Comparison of ENCODE assay signal across 9 mouse cellular contexts in genomic region chr7:43883547-43883946, GRCm38 (mm10). TPM values are rescaled to one million over a fixed set of nuclear protein-coding genes. Genes with fewer than 3 reads are reported as not detected.
A peak's percentile ranks its signal among the peaks of the same experiment; 100 is the strongest.
DNase-seq lines count a peak whose midpoint lies in the region; ATAC-seq lines count a peak whose summit lies in the region.
"Had no signal": no experiment of that assay in that cellular context is flagged by ENCODE, and none has a peak within 500 bp of the region (broad histone marks: within the 10 kb centered on the region; RNA-seq: fewer than 3 reads in every experiment).

No protein-coding gene starts in this region.

- H3K4me3 ChIP-seq in embryonic facial prominence, embryonic 11.5 days (ENCODE audit: low read depth, low read length): no peak overlapping the region
- H3K4me3 ChIP-seq in kidney, embryonic 14.5 days (ENCODE audit: low read length): no peak overlapping the region
- H3K4me3 ChIP-seq in liver, embryonic 11.5 days (ENCODE audit: low read depth, low read length): no peak overlapping the region
- peak overlapping the region; percentile 8; the same call in 1 of the 2 replicates for H3K4me3 ChIP-seq in neural tube, embryonic 12.5 days

- peak; percentile 33 for DNase-seq in CD4-positive helper T cell, adult 2 months (ENCODE audit: low read depth, low spot score)
- DNase-seq in R1 (ENCODE audit: low read depth, low spot score) (peak; percentile 63), adipocyte (ENCODE audit: low spot score) (no peak)
- peak; percentile 71 for DNase-seq in embryonic facial prominence, embryonic 11.5 days (ENCODE audit: low spot score)
- peak; percentile 26 for DNase-seq in heart, adult 8-10 months (ENCODE audit: low spot score)
- DNase-seq in liver, embryonic 11.5 days (ENCODE audit: low spot score): peak; percentile 37

- no peak overlapping the region for H3K9ac ChIP-seq in embryonic facial prominence, embryonic 11.5 days (replicated peaks; ENCODE audit: low read length)
- H3K9ac ChIP-seq in kidney, embryonic 14.5 days (ENCODE audit: low read depth, low read length): no peak overlapping the region; the same call in 1 of the 2 replicates
- no peak overlapping the region for H3K9ac ChIP-seq in liver, embryonic 11.5 days (ENCODE audit: low read depth, low read length)
- no peak overlapping the region for H3K9ac ChIP-seq in neural tube, embryonic 12.5 days

- ATAC-seq in embryonic facial prominence, embryonic 11.5 days (replicated peaks; ENCODE audit: insufficient number of reproducible peaks, low FRiP score, low TSS enrichment, low read depth): no peak; the same call in 1 of the 2 replicates
- ATAC-seq in kidney, embryonic 14.5 days (ENCODE audit: low FRiP score, low TSS enrichment): peak; percentile 51
- no peak for ATAC-seq in liver, embryonic 11.5 days (replicated peaks; ENCODE audit: low FRiP score)
- peak; percentile 66 for ATAC-seq in neural tube, embryonic 12.5 days (ENCODE audit: low FRiP score, low read depth)

- WGBS in embryonic facial prominence, embryonic 11.5 days: 8% methylated on average over 14 of the region's 14 CpGs
- 11% methylated on average over 14 of the region's 14 CpGs for WGBS in kidney, embryonic 14.5 days
- 12% methylated on average over 14 of the region's 14 CpGs for WGBS in liver, embryonic 11.5 days
- WGBS in neural tube, embryonic 12.5 days: 16% methylated on average over 14 of the region's 14 CpGs

- no peaks in the 10 kb centered on the region for H3K36me3 ChIP-seq in embryonic facial prominence, embryonic 11.5 days (replicated peaks; ENCODE audit: control insufficient read depth, insufficient read depth, low read depth, low read length)
- H3K36me3 ChIP-seq in kidney, embryonic 14.5 days (ENCODE audit: control insufficient read depth, insufficient read depth, low read length): no peaks in the 10 kb centered on the region
- H3K36me3 ChIP-seq in liver, embryonic 11.5 days (ENCODE audit: control insufficient read depth, insufficient read depth, low read length): no peaks in the 10 kb centered on the region
- H3K36me3 ChIP-seq in neural tube, embryonic 12.5 days: no peaks in the 10 kb centered on the region

- H3K27me3 ChIP-seq in embryonic facial prominence, embryonic 11.5 days (ENCODE audit: control insufficient read depth, insufficient read depth, low read length): no peaks in the 10 kb centered on the region
- H3K27me3 ChIP-seq in kidney, embryonic 14.5 days (ENCODE audit: control insufficient read depth, insufficient read depth, low read length): no peaks in the 10 kb centered on the region
- H3K27me3 ChIP-seq in liver, embryonic 11.5 days (replicated peaks; ENCODE audit: control insufficient read depth, insufficient read depth, low read length): no peaks in the 10 kb centered on the region; the same call in 1 of the 2 replicates
- H3K27me3 ChIP-seq in neural tube, embryonic 12.5 days (replicated peaks): no peaks in the 10 kb centered on the region

- peak overlapping the region; percentile 13; the same call in 1 of the 2 replicates for H3K4me2 ChIP-seq in embryonic facial prominence, embryonic 11.5 days (ENCODE audit: low read depth, low read length)
- H3K4me2 ChIP-seq in kidney, embryonic 14.5 days (replicated peaks; ENCODE audit: low read depth, low read length): no peak overlapping the region
- no peak overlapping the region for H3K4me2 ChIP-seq in liver, embryonic 11.5 days
- peak overlapping the region; percentile 44 for H3K4me2 ChIP-seq in neural tube, embryonic 12.5 days (replicated peaks)

- H3K4me1 ChIP-seq in embryonic facial prominence, embryonic 11.5 days (ENCODE audit: control insufficient read depth, insufficient read depth, low read length): no peaks in the 10 kb centered on the region
- H3K4me1 ChIP-seq in kidney, embryonic 14.5 days (ENCODE audit: control insufficient read depth, insufficient read depth, low read length): no peaks in the 10 kb centered on the region
- no peaks in the 10 kb centered on the region for H3K4me1 ChIP-seq in liver, embryonic 11.5 days (replicated peaks; ENCODE audit: control insufficient read depth, insufficient read depth, low read length)
- H3K4me1 ChIP-seq in neural tube, embryonic 12.5 days: no peaks in the 10 kb centered on the region

- no peak overlapping the region for H3K27ac ChIP-seq in embryonic facial prominence, embryonic 11.5 days (replicated peaks; ENCODE audit: low read depth, low read length)
- H3K27ac ChIP-seq in kidney, embryonic 14.5 days (ENCODE audit: low read depth, low read length): no peak overlapping the region
- no peak overlapping the region for H3K27ac ChIP-seq in liver, embryonic 11.5 days (ENCODE audit: low read depth, low read length)
- H3K27ac ChIP-seq in neural tube, embryonic 12.5 days: no peak overlapping the region

- no peaks in the 10 kb centered on the region for H3K9me3 ChIP-seq in embryonic facial prominence, embryonic 11.5 days (replicated peaks; ENCODE audit: control insufficient read depth, low read length)
- H3K9me3 ChIP-seq in kidney, embryonic 14.5 days (ENCODE audit: control insufficient read depth, low read length): no peaks in the 10 kb centered on the region
- H3K9me3 ChIP-seq in liver, embryonic 11.5 days (ENCODE audit: control insufficient read depth, low read length): no peaks in the 10 kb centered on the region
- no peaks in the 10 kb centered on the region for H3K9me3 ChIP-seq in neural tube, embryonic 12.5 days

RNA-seq across cellular contexts. Expression of gene Klk4, which starts 2.6 kb away (rescaled TPM):
- 0.28 TPM in 1 of 2 replicates, not detected in the other for polyA plus RNA-seq in embryonic facial prominence, embryonic 11.5 days (2014; fragmentation: Nextera tagmentation; extraction: Ambion mirVana)
- not detected for total RNA-seq in heart, adult 8-10 months (2022)
- 0.28 TPM in 1 of 2 replicates, not detected in the other for polyA plus RNA-seq in kidney, embryonic 14.5 days (2014; fragmentation: Nextera tagmentation; extraction: Ambion mirVana)
- polyA plus RNA-seq in liver, embryonic 11.5 days (2014; fragmentation: Nextera tagmentation; extraction: Ambion mirVana): 0.18 TPM in 1 of 2 replicates, not detected in the other
- polyA plus RNA-seq in neural tube, embryonic 12.5 days (2016; fragmentation: Nextera tagmentation; extraction: Ambion mirVana): 0.15 and 0.20 TPM in 2 replicates

RNA-seq across cellular contexts. Expression of gene Klk5, which starts 41.8 kb away (rescaled TPM):
- not detected in 2 replicates for polyA plus RNA-seq in embryonic facial prominence, embryonic 11.5 days (2014; fragmentation: Nextera tagmentation; extraction: Ambion mirVana)
- total RNA-seq in heart, adult 8-10 months (2022): not detected
- polyA plus RNA-seq in kidney, embryonic 14.5 days (2014; fragmentation: Nextera tagmentation; extraction: Ambion mirVana): not detected in 2 replicates
- polyA plus RNA-seq in liver, embryonic 11.5 days (2014; fragmentation: Nextera tagmentation; extraction: Ambion mirVana): not detected in 2 replicates
- polyA plus RNA-seq in neural tube, embryonic 12.5 days (2016; fragmentation: Nextera tagmentation; extraction: Ambion mirVana): not detected in 2 replicates
- total RNA-seq: gastrocnemius, postnatal 4 days had no signal

RNA-seq across cellular contexts. Expression of gene Klk15, which starts 50.0 kb away (rescaled TPM):
- not detected in 2 replicates for polyA plus RNA-seq in embryonic facial prominence, embryonic 11.5 days (2014; fragmentation: Nextera tagmentation; extraction: Ambion mirVana)
- total RNA-seq in heart, adult 8-10 months (2022): not detected
- polyA plus RNA-seq in kidney, embryonic 14.5 days (2014; fragmentation: Nextera tagmentation; extraction: Ambion mirVana): not detected in 2 replicates
- polyA plus RNA-seq in liver, embryonic 11.5 days (2014; fragmentation: Nextera tagmentation; extraction: Ambion mirVana): not detected in 2 replicates
- polyA plus RNA-seq in neural tube, embryonic 12.5 days (2016; fragmentation: Nextera tagmentation; extraction: Ambion mirVana): not detected in 2 replicates
- total RNA-seq: gastrocnemius, postnatal 4 days had no signal

RNA-seq across cellular contexts. Expression of gene Klk6, which starts 59.2 kb away (rescaled TPM):
- polyA plus RNA-seq in embryonic facial prominence, embryonic 11.5 days (2014; fragmentation: Nextera tagmentation; extraction: Ambion mirVana): 0.29 TPM in 1 of 2 replicates, not detected in the other
- total RNA-seq in heart, adult 8-10 months (2022): not detected
- not detected in 2 replicates for polyA plus RNA-seq in kidney, embryonic 14.5 days (2014; fragmentation: Nextera tagmentation; extraction: Ambion mirVana)
- not detected in 2 replicates for polyA plus RNA-seq in liver, embryonic 11.5 days (2014; fragmentation: Nextera tagmentation; extraction: Ambion mirVana)
- not detected in 2 replicates for polyA plus RNA-seq in neural tube, embryonic 12.5 days (2016; fragmentation: Nextera tagmentation; extraction: Ambion mirVana)
- total RNA-seq: gastrocnemius, postnatal 4 days had no signal

Comparison
In these comparisons a context has a peak if more than half of its experiments do, and no peak if none do; other contexts are left out.
1. ATAC-seq: peak in kidney, embryonic 14.5 days (single experiment) and neural tube, embryonic 12.5 days (single experiment); none in embryonic facial prominence, embryonic 11.5 days (single experiment) and liver, embryonic 11.5 days (single experiment).
2. H3K4me2 ChIP-seq: peak in embryonic facial prominence, embryonic 11.5 days (single experiment) and neural tube, embryonic 12.5 days (single experiment); none in kidney, embryonic 14.5 days (single experiment) and liver, embryonic 11.5 days (single experiment).